Mouse (Mus musculus) CH12.LX (cell line): ENCODE results near the gene Homer3.

Source experiments
- CHD2 ChIP-seq: IDR thresholded peaks from 2 replicates; pipeline ENCODE4 v1.6.1; 2011; ENCODE audit warnings: low read length, improper control_type of control experiment
- HCFC1 ChIP-seq: IDR thresholded peaks from 2 replicates; pipeline ENCODE4 v1.6.1; 2012; ENCODE audit warnings: low read depth, mild to moderate bottlenecking, inconsistent platforms, low read length, improper control_type of control experiment
- MAX ChIP-seq: IDR thresholded peaks from 2 replicates; pipeline ENCODE4 v1.6.1; 2011; ENCODE audit warnings: low read length, improper control_type of control experiment
- MEF2A ChIP-seq: IDR thresholded peaks from 2 replicates; pipeline ENCODE4 v1.6.1; 2014; ENCODE audit warnings: low read depth, mild to moderate bottlenecking, inconsistent platforms, low read length, improper control_type of control experiment, borderline replicate concordance
- POLR2A ChIP-seq: IDR thresholded peaks from 2 replicates; pipeline ENCODE4 v1.6.1; 2011; ENCODE audit warnings: low read depth, mild to moderate bottlenecking, improper control_type of control experiment, low read length
- POLR2AphosphoS2 ChIP-seq: IDR thresholded peaks from 2 replicates; pipeline ENCODE4 v1.6.1; 2011; ENCODE audit warnings: low read depth, low read length, improper control_type of control experiment

DNA sequence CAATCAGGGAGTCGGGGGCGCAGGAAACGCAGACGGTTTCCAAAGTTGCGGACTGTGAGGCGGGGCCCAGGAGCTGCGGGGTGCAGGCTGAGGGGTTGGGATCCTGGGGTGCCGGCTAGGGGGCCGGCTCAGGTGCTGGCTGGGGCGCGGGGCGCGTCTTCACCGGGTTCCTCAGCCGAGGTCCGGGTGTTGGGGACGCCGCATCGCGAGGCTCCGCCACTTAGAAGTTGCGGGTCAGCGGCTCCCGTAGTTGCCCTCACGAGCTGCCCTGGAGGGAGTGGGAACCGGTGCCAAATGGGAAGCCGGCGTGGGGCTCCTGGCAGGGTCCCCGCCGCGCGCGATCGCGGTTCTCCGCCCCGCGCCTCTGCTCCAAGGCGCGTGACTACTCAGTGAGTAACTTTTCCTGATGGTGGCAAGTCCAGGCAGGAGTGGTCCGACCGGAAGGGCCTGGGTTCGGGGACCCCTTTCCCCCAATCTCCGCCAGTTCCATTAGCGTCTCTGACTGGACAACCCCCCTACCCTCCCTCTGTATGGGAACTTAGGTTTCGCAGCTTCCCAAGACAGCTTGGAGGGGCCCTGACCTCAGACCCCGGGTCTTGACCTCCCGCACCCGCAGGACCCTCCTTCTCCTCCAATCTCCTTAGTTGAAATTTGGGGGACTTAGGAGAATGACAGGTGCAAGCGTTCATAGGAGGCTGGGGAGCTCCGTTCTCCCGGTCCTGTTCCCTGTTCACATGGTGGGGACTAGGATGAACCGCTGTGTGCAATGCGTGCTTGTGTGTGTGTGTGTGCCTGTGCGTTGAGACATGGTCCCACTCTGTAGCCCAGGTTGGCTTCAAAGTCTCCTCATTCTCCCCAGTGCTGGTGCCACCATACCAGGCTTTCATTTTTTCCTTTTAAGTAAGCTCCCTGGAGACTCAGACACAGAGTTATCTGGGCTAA lies 780 bp downstream of the Homer3 start:
- TF ChIP-seq POLR2A (no peak), HCFC1 (no peak), MEF2A (no peak), MAX (no peak), CHD2 (no peak), POLR2AphosphoS2 (no peak)
